Mouse (Mus musculus): ENCODE measurements around the gene Iqgap3. TPM values are rescaled to one million over a fixed set of nuclear protein-coding genes. Genes with fewer than 3 reads are reported as not detected.

The Iqgap3 gene
- total RNA-seq, 2 experiments from 2014 or later, result 0.15 to 0.20 TPM

DNA sequence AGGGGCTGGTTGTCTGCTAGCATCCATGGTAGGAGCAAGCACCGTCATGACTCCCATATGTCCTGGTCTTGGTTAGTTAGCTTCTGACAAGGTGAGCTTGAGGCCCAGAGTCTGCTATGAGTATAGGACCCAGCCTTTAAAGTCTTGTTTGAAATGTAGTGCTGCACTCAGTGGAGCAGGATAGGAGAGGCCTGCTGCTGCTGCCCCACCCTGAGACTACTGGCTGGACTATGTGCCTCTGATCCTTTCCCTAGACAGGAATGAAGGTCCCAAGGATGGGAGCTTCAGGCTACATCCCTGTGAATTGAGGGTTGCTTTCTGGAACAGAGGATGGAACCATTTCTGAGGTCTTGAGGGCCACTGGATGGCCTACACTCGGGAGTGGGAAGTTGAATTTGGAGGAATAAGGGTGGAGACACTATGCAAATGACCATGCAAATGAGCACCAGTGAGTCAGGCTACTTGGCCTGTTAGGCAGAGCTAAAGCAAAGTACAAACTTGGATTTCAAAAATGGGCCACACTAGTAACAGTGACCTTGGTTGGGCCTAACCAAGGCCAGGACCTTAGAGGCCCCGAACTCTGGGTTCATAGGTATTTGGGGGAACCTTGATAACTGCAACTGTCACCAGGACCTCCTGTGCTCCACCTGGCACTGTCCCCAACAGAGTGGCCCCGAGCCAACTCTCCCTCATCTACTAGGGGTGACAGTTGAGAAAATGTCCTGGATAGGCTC, 67.2 kb downstream of the Iqgap3 start:
- Histone ChIP-seq H3K27ac (peak overlapping the region; percentile 100), H3K4me3 (peak overlapping the region; percentile 95)
- intact Hi-C loops (cut with DNase I), result loop anchor here (10.0 kb wide), 1 partner anchor 346 kb away; no protein-coding TSS in a partner anchor
- TF ChIP-seq CTCF (IDR thresholded peaks at IDR 0.05), result no peak
- DNase-seq, result peak; percentile 83

GRCm38 (mm10) chr3:88149510-88149974, 67.8 kb downstream of the Iqgap3 start:
- peak overlapping the region; percentile 100 for H3K27ac ChIP-seq
- no peak for DNase-seq
- TF ChIP-seq CTCF (IDR thresholded peaks at IDR 0.05), result no peak
- intact Hi-C loops (cut with DNase I), result loop anchor here (10.0 kb wide), 1 partner anchor 345 kb away; no protein-coding TSS in a partner anchor
- peak overlapping the region; percentile 95 for H3K4me3 ChIP-seq

- intact Hi-C loops (cut with DNase I), result no loop called here
- H3K4me3 ChIP-seq, result peak overlapping the region; percentile 95
- TF ChIP-seq CTCF (IDR thresholded peaks at IDR 0.05), result peak; percentile 52
- peak; percentile 83 for DNase-seq
- H3K27ac ChIP-seq, result peak overlapping the region; percentile 100
These were observed 68.6 kb downstream of the Iqgap3 start for GRCm38 (mm10) chr3:88150061-88150998.

GRCm38 (mm10) chr3:88150999-88151364, 69.2 kb downstream of the Iqgap3 start:
- Histone ChIP-seq H3K4me3 (peak overlapping the region; percentile 95), H3K27ac (peak overlapping the region; percentile 100)
- no peak for TF ChIP-seq CTCF (IDR thresholded peaks at IDR 0.05)
- intact Hi-C loops (cut with DNase I), result no loop called here
- no peak for DNase-seq

DNA sequence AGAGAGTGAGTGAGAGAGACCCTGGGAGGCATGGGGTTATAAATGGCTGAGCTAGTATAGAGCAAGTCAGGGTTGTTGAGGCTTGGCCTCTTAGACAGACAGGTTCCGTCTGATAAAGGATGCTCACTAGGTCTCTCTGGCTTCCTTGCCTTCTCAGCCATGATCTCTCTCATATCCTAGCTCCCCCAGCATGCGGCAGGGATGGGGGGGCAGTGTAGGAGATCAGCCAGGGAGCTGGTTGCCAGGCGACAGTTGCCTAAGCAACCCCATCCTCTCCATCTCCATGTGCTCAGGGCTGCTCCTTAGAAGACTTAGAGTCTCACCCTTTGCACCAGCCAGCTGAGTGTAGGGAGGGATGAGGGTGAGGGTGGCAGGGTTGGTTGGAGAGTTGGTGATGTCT, 70.3 kb downstream of the Iqgap3 start:
- TF ChIP-seq CTCF (IDR thresholded peaks at IDR 0.05), result no peak
- peak overlapping the region; percentile 95 for H3K4me3 ChIP-seq
- DNase-seq, result no peak
- intact Hi-C loops (cut with DNase I), result no loop called here
- peak overlapping the region; percentile 100 for H3K27ac ChIP-seq

GRCm38 (mm10) chr3:88153290-88154011, 71.7 kb downstream of the Iqgap3 start:
- Histone ChIP-seq H3K4me3 (0 out of 2 replicates have a peak overlapping the region, but pooled peaks have one; percentile 2), H3K27ac (peak overlapping the region; percentile 100)
- intact Hi-C loops (cut with DNase I), result no loop called here
- DNase-seq, result no peak
- TF ChIP-seq CTCF (IDR thresholded peaks at IDR 0.05), result peak; percentile 16; the same call in 1 of the 2 replicates

- no peak overlapping the region for H3K4me3 ChIP-seq
- TF ChIP-seq CTCF (IDR thresholded peaks at IDR 0.05), result no peak
- intact Hi-C loops (cut with DNase I), result no loop called here
- H3K27ac ChIP-seq, result 0 out of 2 replicates have a peak overlapping the region, but pooled peaks have one; percentile 38
- DNase-seq, result no peak
These were observed 72.5 kb downstream of the Iqgap3 start for GRCm38 (mm10) chr3:88154236-88154635.

DNA sequence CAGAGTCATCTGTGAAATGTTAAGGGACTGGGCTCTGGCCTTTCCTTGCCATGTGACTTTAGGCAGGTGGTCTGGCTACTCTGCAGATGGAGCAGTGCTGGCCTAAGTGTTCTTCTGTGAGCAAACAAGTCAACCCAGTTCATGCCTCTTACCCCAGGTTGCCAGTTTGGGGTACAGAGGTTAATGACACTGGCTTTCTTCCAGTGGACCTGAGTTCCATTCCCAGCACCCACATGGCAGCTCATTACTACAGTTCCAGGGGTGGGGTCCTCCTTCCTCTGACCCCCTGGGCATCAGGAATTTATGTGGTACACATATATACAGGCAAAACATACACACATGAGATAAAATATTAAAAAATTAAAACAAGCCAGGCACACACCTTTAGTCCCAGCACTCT, 75.0 kb downstream of the Iqgap3 start:
- intact Hi-C loops (cut with DNase I), result no loop called here

DNA sequence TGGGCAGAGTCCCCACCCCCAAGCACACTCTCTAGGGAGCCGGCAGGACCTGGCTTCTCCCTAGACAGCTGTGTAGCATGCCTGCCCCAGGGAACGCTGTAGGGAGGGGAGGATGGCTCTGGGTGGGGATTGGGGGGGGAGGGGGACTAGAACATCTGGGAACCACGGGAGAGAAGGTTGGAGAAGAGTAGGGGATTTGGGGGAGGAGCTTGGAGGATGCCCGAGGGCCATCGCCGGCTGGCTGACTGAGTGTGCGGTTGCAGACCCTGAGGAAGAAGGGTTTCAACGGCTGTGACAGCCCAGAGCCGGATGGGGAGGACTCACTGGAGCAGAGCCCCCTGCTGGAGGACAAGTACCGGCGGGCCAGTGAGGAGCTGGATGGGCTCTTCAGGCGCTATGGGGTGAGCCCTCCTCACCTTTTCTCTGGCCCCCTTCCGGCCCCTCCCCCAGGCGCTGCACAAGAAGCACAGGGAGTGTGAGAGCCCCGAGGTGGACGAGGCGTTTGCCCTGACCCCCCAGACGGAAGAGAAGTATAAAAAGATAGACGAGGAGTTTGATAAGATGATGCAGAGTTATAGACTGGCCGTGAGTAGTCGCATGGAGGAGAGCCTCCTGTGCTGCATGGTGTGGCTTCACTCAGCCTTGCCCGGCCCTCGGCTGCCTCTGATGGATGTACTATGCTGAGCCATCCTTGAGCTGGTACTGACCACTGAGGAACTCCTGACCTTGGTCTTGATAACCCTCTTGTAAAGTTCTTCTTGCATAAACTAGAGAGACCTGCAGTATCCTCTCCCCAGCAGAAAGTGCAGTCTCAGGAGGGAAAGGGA, 76.2 kb downstream of the Iqgap3 start:
- intact Hi-C loops (cut with DNase I), result no loop called here
- peak; percentile 69 for TF ChIP-seq CTCF (IDR thresholded peaks at IDR 0.05)
- DNase-seq, result peak; percentile 73
- H3K27ac ChIP-seq, result peak overlapping the region; percentile 90
- H3K4me3 ChIP-seq, result peak overlapping the region; percentile 33

More for the DNA sequence above, 75.0 kb downstream of the Iqgap3 start:
- TF ChIP-seq CTCF (IDR thresholded peaks at IDR 0.05), result no peak
- no peak for DNase-seq
- Histone ChIP-seq H3K27ac (peak overlapping the region; percentile 90), H3K4me3 (no peak overlapping the region)

GRCm38 (mm10) chr3:88158991-88159390, 77.2 kb downstream of the Iqgap3 start:
- Histone ChIP-seq H3K4me3 (no peak overlapping the region), H3K27ac (peak overlapping the region; percentile 90)
- DNase-seq, result no peak
- no peak for TF ChIP-seq CTCF (IDR thresholded peaks at IDR 0.05)
- intact Hi-C loops (cut with DNase I), result no loop called here

- TF ChIP-seq CTCF (IDR thresholded peaks at IDR 0.05), result no peak
- DNase-seq, result peak; percentile 23
- Histone ChIP-seq H3K4me3 (peak overlapping the region; percentile 7; the same call in 1 of the 2 replicates), H3K27ac (peak overlapping the region; percentile 90)
- intact Hi-C loops (cut with DNase I), result no loop called here
These were observed 79.1 kb downstream of the Iqgap3 start for GRCm38 (mm10) chr3:88160856-88161255.

All from gastrocnemius, adult 2 months (tissue).